Mouse (Mus musculus) small intestine, adult 2 months (tissue): ENCODE data around the gene Mpzl2.

Experiments
- CTCF ChIP-seq: fragments of 200-500 bp; IDR thresholded peaks from 2 replicates; pipeline ENCODE4 v1.5.1; 2012; ENCODE audit warnings: low read depth, mild to moderate bottlenecking, control low read depth, inconsistent platforms, low read length, moderate library complexity, mixed read lengths; ENCODE audit not compliant: insufficient replicate concordance, insufficient read length; ENCODE audit errors: extremely low read depth
- POLR2A ChIP-seq: fragments of 200-500 bp; IDR thresholded peaks from 2 replicates; pipeline ENCODE4 v1.6.1; 2012; ENCODE audit warnings: low read depth, mild to moderate bottlenecking, control low read depth, inconsistent platforms, low read length, moderate library complexity

GRCm38 (mm10) chr9:45022800-45023199 lies 16.8 kb upstream of the Mpzl2 start:
- no peak for TF ChIP-seq CTCF
- no peak for TF ChIP-seq POLR2A
